Mouse (Mus musculus): ENCODE results near the gene 9130019O22Rik. TPM values are rescaled to one million over a fixed set of nuclear protein-coding genes. Genes with fewer than 3 reads are reported as not detected.
"Not testable (repeated sequence)": the region's sequence is repeated elsewhere in the genome, so short reads cannot be mapped to it uniquely, and the experiment has no call there.

Gene 9130019O22Rik
- 2.1 and 2.4 TPM in 2 replicates for polyA plus RNA-seq (2016; fragmentation: Nextera tagmentation; extraction: Ambion mirVana)

GRCm38 (mm10) chr7:127386641-127387392, at the start of gene 9130019O22Rik:
Gene 9130019O22Rik, minus strand, starts transcription at chr7:127387166.
- peak within 1 kb of the TSS; percentile 80 for H3K9ac ChIP-seq
- no peaks in the 10 kb centered on the region for H3K27me3 ChIP-seq (replicated peaks)
- peak within 1 kb of the TSS; percentile 91 for H3K4me2 ChIP-seq
- H3K4me3 ChIP-seq, result peak within 1 kb of the TSS; percentile 71
- H3K4me1 ChIP-seq, result peaks cover 17% of the 10 kb centered on the region
- peaks cover 7% of the 10 kb centered on the region; the same call in 1 of the 2 replicates for H3K9me3 ChIP-seq (replicated peaks)
- H3K27ac ChIP-seq, result peak within 1 kb of the TSS; percentile 68
- H3K36me3 ChIP-seq, result peaks cover 41% of the 10 kb centered on the region
- 7% methylated on average over 38 of the region's 38 CpGs for WGBS (ENCODE audit: insufficient replicate concordance)
- peak; percentile 90 for ATAC-seq

GRCm38 (mm10) chr7:127435206-127435605, 48.2 kb upstream of the 9130019O22Rik start:
- no peaks in the 10 kb centered on the region for H3K4me1 ChIP-seq
- H3K9ac ChIP-seq, result no peak overlapping the region
- no peak overlapping the region for H3K4me2 ChIP-seq
- no peak overlapping the region for H3K27ac ChIP-seq
- H3K4me3 ChIP-seq, result no peak overlapping the region
- 60% methylated on average over 4 of the region's 4 CpGs for WGBS (ENCODE audit: insufficient replicate concordance)
- ATAC-seq, result no peak
- no peaks in the 10 kb centered on the region for H3K36me3 ChIP-seq
- H3K9me3 ChIP-seq (replicated peaks), result peaks cover 12% of the 10 kb centered on the region
- H3K27me3 ChIP-seq (replicated peaks), result peaks cover 15% of the 10 kb centered on the region; the same call in 1 of the 2 replicates

- H3K4me3 ChIP-seq, result no peak overlapping the region
- H3K4me2 ChIP-seq, result no peak overlapping the region
- H3K36me3 ChIP-seq, result no peaks in the 10 kb centered on the region
- peaks cover 11% of the 10 kb centered on the region for H3K4me1 ChIP-seq
- H3K9ac ChIP-seq, result no peak overlapping the region
- no peak for ATAC-seq
- H3K27me3 ChIP-seq (replicated peaks), result peaks cover 25% of the 10 kb centered on the region
- no peaks in the 10 kb centered on the region for H3K9me3 ChIP-seq (replicated peaks)
- H3K27ac ChIP-seq, result no peak overlapping the region
- WGBS (ENCODE audit: insufficient replicate concordance), result 44% methylated on average over 3 of the region's 3 CpGs
Observed at GRCm38 (mm10) chr7:127426354-127426753, 39.4 kb upstream of the 9130019O22Rik start.

- Histone ChIP-seq H3K36me3 (no peaks in the 10 kb centered on the region), H3K9ac (no peak overlapping the region), H3K4me1 (peaks cover 15% of the 10 kb centered on the region), H3K27me3 (replicated peaks) (peaks cover 25% of the 10 kb centered on the region), H3K4me3 (no peak overlapping the region), H3K4me2 (no peak overlapping the region), H3K9me3 (replicated peaks) (no peaks in the 10 kb centered on the region), H3K27ac (no peak overlapping the region)
- 64% methylated on average over 2 of the region's 2 CpGs for WGBS (ENCODE audit: insufficient replicate concordance)
- no peak for ATAC-seq
Observed at GRCm38 (mm10) chr7:127425911-127426310, 38.9 kb upstream of the 9130019O22Rik start.

GRCm38 (mm10) chr7:127425291-127425690, 38.3 kb upstream of the 9130019O22Rik start:
- Histone ChIP-seq H3K4me2 (no peak overlapping the region), H3K4me3 (no peak overlapping the region), H3K9ac (no peak overlapping the region), H3K36me3 (no peaks in the 10 kb centered on the region), H3K4me1 (peaks cover 22% of the 10 kb centered on the region), H3K27ac (no peak overlapping the region), H3K27me3 (replicated peaks) (peaks cover 25% of the 10 kb centered on the region), H3K9me3 (replicated peaks) (no peaks in the 10 kb centered on the region)
- no peak for ATAC-seq
- 72% methylated on average over 3 of the region's 3 CpGs for WGBS (ENCODE audit: insufficient replicate concordance)

GRCm38 (mm10) chr7:127422247-127422646, 35.3 kb upstream of the 9130019O22Rik start:
- no peaks in the 10 kb centered on the region for H3K9me3 ChIP-seq (replicated peaks)
- H3K4me3 ChIP-seq, result peak overlapping the region; percentile 88
- peaks cover 22% of the 10 kb centered on the region for H3K4me1 ChIP-seq
- peak overlapping the region; percentile 86 for H3K9ac ChIP-seq
- H3K36me3 ChIP-seq, result peaks cover 14% of the 10 kb centered on the region
- H3K4me2 ChIP-seq, result peak overlapping the region; percentile 92
- peak; percentile 64 for ATAC-seq
- H3K27me3 ChIP-seq (replicated peaks), result peaks cover 25% of the 10 kb centered on the region
- H3K27ac ChIP-seq, result no peak overlapping the region
- WGBS (ENCODE audit: insufficient replicate concordance), result 1% methylated on average over 15 of the region's 15 CpGs

- ATAC-seq, result peak; percentile 94
- H3K9me3 ChIP-seq (replicated peaks), result no peaks in the 10 kb centered on the region
Observed at GRCm38 (mm10) chr7:127421388-127422191, 34.6 kb upstream of the 9130019O22Rik start, which contains the start of gene Zfp688. Gene Zfp688, minus strand, starts transcription at chr7:127422068.

GRCm38 (mm10) chr7:127411418-127411817, 24.5 kb upstream of the 9130019O22Rik start:
- Histone ChIP-seq H3K27me3 (replicated peaks) (no peaks in the 10 kb centered on the region), H3K4me3 (no peak overlapping the region), H3K9me3 (replicated peaks) (no peaks in the 10 kb centered on the region), H3K4me2 (no peak overlapping the region), H3K36me3 (no peaks in the 10 kb centered on the region), H3K9ac (no peak overlapping the region), H3K4me1 (peaks cover 10% of the 10 kb centered on the region), H3K27ac (no peak overlapping the region)
- WGBS (ENCODE audit: insufficient replicate concordance), result 52% methylated on average over 2 of the region's 2 CpGs
- 0 out of 2 replicates have a peak, but pooled peaks have one; percentile 27 for ATAC-seq

More at GRCm38 (mm10) chr7:127421388-127422191, 34.6 kb upstream of the 9130019O22Rik start, which contains the start of gene Zfp688:
- peaks cover 22% of the 10 kb centered on the region for H3K4me1 ChIP-seq
- H3K4me3 ChIP-seq, result peak within 1 kb of the TSS; percentile 88
- H3K27ac ChIP-seq, result peak within 1 kb of the TSS; percentile 73
- H3K9ac ChIP-seq, result peak within 1 kb of the TSS; percentile 86
- peak within 1 kb of the TSS; percentile 92 for H3K4me2 ChIP-seq
- H3K36me3 ChIP-seq, result peaks cover 14% of the 10 kb centered on the region
- 1% methylated on average over 48 of the region's 48 CpGs for WGBS (ENCODE audit: insufficient replicate concordance)
- peaks cover 25% of the 10 kb centered on the region for H3K27me3 ChIP-seq (replicated peaks)

GRCm38 (mm10) chr7:127406002-127406987, 19.3 kb upstream of the 9130019O22Rik start, which contains the start of gene Zfp764:
Gene Zfp764, minus strand, starts transcription at chr7:127406822.
- Histone ChIP-seq H3K4me2 (peak within 1 kb of the TSS; percentile 92), H3K9ac (peak within 1 kb of the TSS; percentile 72), H3K4me1 (peaks cover 13% of the 10 kb centered on the region; the same call in 1 of the 2 replicates), H3K27ac (peak within 1 kb of the TSS; percentile 36; the same call in 1 of the 2 replicates), H3K4me3 (peak within 1 kb of the TSS; percentile 66)
- not testable (repeated sequence) for H3K27me3 ChIP-seq (replicated peaks); H3K9me3 ChIP-seq (replicated peaks); H3K36me3 ChIP-seq
- peak; percentile 77 for ATAC-seq
- 5% methylated on average over 40 of the region's 40 CpGs for WGBS (ENCODE audit: insufficient replicate concordance)

- ATAC-seq; H3K4me3 ChIP-seq; H3K36me3 ChIP-seq; H3K9ac ChIP-seq; H3K9me3 ChIP-seq (replicated peaks); H3K4me2 ChIP-seq; H3K27me3 ChIP-seq (replicated peaks); H3K27ac ChIP-seq: not testable (repeated sequence)
- 77% methylated on average over 6 of the region's 6 CpGs for WGBS (ENCODE audit: insufficient replicate concordance)
- H3K4me1 ChIP-seq, result peaks cover 29% of the 10 kb centered on the region
Observed at GRCm38 (mm10) chr7:127404101-127404500, 17.1 kb upstream of the 9130019O22Rik start.

GRCm38 (mm10) chr7:127402980-127403379, 16.0 kb upstream of the 9130019O22Rik start:
- no peak overlapping the region for H3K4me2 ChIP-seq

More at GRCm38 (mm10) chr7:127402980-127403379, 16.0 kb upstream of the 9130019O22Rik start:
- 33% methylated on average over 2 of the region's 2 CpGs for WGBS (ENCODE audit: insufficient replicate concordance)
- Histone ChIP-seq H3K9ac (no peak overlapping the region), H3K9me3 (replicated peaks) (no peaks in the 10 kb centered on the region), H3K36me3 (peaks cover 7% of the 10 kb centered on the region), H3K4me3 (no peak overlapping the region), H3K27ac (no peak overlapping the region), H3K4me1 (peaks cover 29% of the 10 kb centered on the region), H3K27me3 (replicated peaks) (peaks cover 1% of the 10 kb centered on the region; the same call in 1 of the 2 replicates)
- no peak for ATAC-seq

Data from liver, embryonic 12.5 days (tissue).